Comparison of ENCODE assay signal across 8 mouse cellular contexts in the genomic region with DNA sequence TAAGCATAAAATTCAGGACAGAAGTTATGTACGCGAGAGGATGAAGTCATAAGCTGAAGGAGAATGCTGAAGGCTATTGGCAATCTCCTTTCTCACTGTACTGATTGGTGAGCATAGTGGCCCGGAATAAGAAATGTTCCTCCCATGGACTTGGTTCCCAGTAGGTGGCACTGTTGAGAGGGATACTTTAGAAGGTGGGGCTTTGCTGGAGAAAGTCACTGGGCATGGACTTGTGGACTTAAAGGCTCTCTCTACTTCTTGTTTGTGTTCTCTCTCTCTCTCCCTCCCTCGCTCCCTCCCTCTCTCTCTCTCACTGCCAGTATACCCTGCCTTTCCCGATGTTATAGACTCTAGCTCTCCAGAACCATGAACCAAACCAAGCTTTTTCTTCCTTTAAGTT. TPM values are rescaled to one million over a fixed set of nuclear protein-coding genes. Genes with fewer than 3 reads are reported as not detected.
DNase-seq lines count a peak whose midpoint lies in the region; ATAC-seq and TF ChIP-seq lines count a peak whose summit lies in the region.

No protein-coding gene starts in this region.

- no peak overlapping the region for H3K4me3 ChIP-seq in forebrain, embryonic 14.5 days (ENCODE audit: low read depth, low read length)
- H3K4me3 ChIP-seq in forebrain, embryonic 15.5 days, result no peak overlapping the region
- no peak overlapping the region for H3K4me3 ChIP-seq in spleen, adult 2 months (ENCODE audit: extremely low read depth, insufficient read depth, insufficient read length)

- TF ChIP-seq CTCF in spleen, adult 2 months (IDR thresholded peaks at IDR 0.05; ENCODE audit: extremely low read depth, insufficient read depth, insufficient read length, insufficient replicate concordance), result peak; percentile 17; the same call in 1 of the 2 replicates

- no peak overlapping the region for H3K27ac ChIP-seq in forebrain, embryonic 14.5 days (ENCODE audit: low read depth, low read length)
- H3K27ac ChIP-seq in forebrain, embryonic 15.5 days (replicated peaks), result no peak overlapping the region
- H3K27ac ChIP-seq in spleen, adult 2 months (ENCODE audit: insufficient read depth, low read length), result no peak overlapping the region

- H3K36me3 ChIP-seq in forebrain, embryonic 14.5 days (ENCODE audit: control insufficient read depth, insufficient read depth, low read length), result no peaks in the 10 kb centered on the region
- no peaks in the 10 kb centered on the region for H3K36me3 ChIP-seq in forebrain, embryonic 15.5 days
- H3K36me3 ChIP-seq in spleen, adult 2 months (ENCODE audit: control insufficient read depth, insufficient read depth, low read length), result no peaks in the 10 kb centered on the region

- H3K27me3 ChIP-seq in forebrain, embryonic 14.5 days (replicated peaks; ENCODE audit: control insufficient read depth, insufficient read depth, low read length), result no peaks in the 10 kb centered on the region
- no peaks in the 10 kb centered on the region for H3K27me3 ChIP-seq in forebrain, embryonic 15.5 days
- H3K27me3 ChIP-seq in spleen, adult 2 months (ENCODE audit: control insufficient read depth, insufficient read depth, low read length), result no peaks in the 10 kb centered on the region

- 42% methylated on average over 5 of the region's 5 CpGs for WGBS in forebrain, embryonic 14.5 days
- 41% methylated on average over 5 of the region's 5 CpGs for WGBS in forebrain, embryonic 15.5 days
- WGBS in spleen, adult 2 months, result 14% methylated on average over 5 of the region's 5 CpGs

- H3K4me2 ChIP-seq in forebrain, embryonic 14.5 days (ENCODE audit: low read length), result no peak overlapping the region
- H3K4me2 ChIP-seq in forebrain, embryonic 15.5 days (replicated peaks), result no peak overlapping the region

- ATAC-seq in forebrain, embryonic 14.5 days, result no peak
- ATAC-seq in forebrain, embryonic 15.5 days (replicated peaks), result no peak

- H3K9ac ChIP-seq in forebrain, embryonic 14.5 days (ENCODE audit: low read length), result no peak overlapping the region
- no peak overlapping the region for H3K9ac ChIP-seq in forebrain, embryonic 15.5 days (replicated peaks)

- DNase-seq in forebrain, embryonic 14.5 days (ENCODE audit: low spot score), result peak; percentile 72
- peak in 1 of 2 experiments; percentile 11 for DNase-seq in spleen, adult 2 months (ENCODE audit: low read depth in 1 of 2, low spot score in 2 of 2)
- DNase-seq in spleen, adult 12 weeks (ENCODE audit: low spot score), result no peak
- DNase-seq in c-Kit-positive CD71-negative TER-119-negative erythroid progenitor cells, embryonic 14.5 days (ENCODE audit: low read depth), result peak; percentile 47
- peak; percentile 38 to 47 for DNase-seq in kidney, adult 8-10 months
- DNase-seq in naive thymus-derived CD4-positive, alpha-beta T cell, adult 2 months (ENCODE audit: low read depth), result peak; percentile 76
- DNase-seq in natural killer cell, adult 2 months (ENCODE audit: low spot score in 2 of 2), result no peak

- peaks cover 14% of the 10 kb centered on the region for H3K4me1 ChIP-seq in forebrain, embryonic 14.5 days (ENCODE audit: control insufficient read depth, insufficient read depth, low read length)
- peaks cover 17% of the 10 kb centered on the region for H3K4me1 ChIP-seq in forebrain, embryonic 15.5 days
- no peaks in the 10 kb centered on the region for H3K4me1 ChIP-seq in spleen, adult 2 months (ENCODE audit: control insufficient read depth, insufficient read depth, insufficient read length)

- no peaks in the 10 kb centered on the region for H3K9me3 ChIP-seq in forebrain, embryonic 14.5 days (replicated peaks; ENCODE audit: control insufficient read depth, low read length)
- no peaks in the 10 kb centered on the region for H3K9me3 ChIP-seq in forebrain, embryonic 15.5 days

- TF ChIP-seq POLR2A in spleen, adult 2 months (IDR thresholded peaks at IDR 0.05; ENCODE audit: low read depth, low read length), result no peak

RNA-seq across cellular contexts. Expression of gene Aipl1, which starts 45.8 kb away (rescaled TPM):
- 0.09 TPM in 2 replicates for polyA plus RNA-seq in forebrain, embryonic 14.5 days (2014; fragmentation: Nextera tagmentation; extraction: Ambion mirVana)
- polyA plus RNA-seq in forebrain, embryonic 15.5 days (2015; fragmentation: Nextera tagmentation; extraction: Ambion mirVana), result 0.23 and 0.42 TPM in 2 replicates
- polyA plus RNA-seq in spleen, adult 2 months (2012; rRNA removed), result 0.12 and 0.19 TPM in 2 replicates

RNA-seq across cellular contexts. Expression of gene Pimreg, which starts 50.3 kb away (rescaled TPM):
- polyA plus RNA-seq in forebrain, embryonic 14.5 days (2014; fragmentation: Nextera tagmentation; extraction: Ambion mirVana), result 97.8 and 123 TPM in 2 replicates
- polyA plus RNA-seq in forebrain, embryonic 15.5 days (2015; fragmentation: Nextera tagmentation; extraction: Ambion mirVana), result 80.9 and 88.0 TPM in 2 replicates
- 1.5 and 2.2 TPM in 2 replicates for polyA plus RNA-seq in spleen, adult 2 months (2012; rRNA removed)

Comparison
In these comparisons a context has a peak if more than half of its experiments do, and no peak if none do; other contexts are left out.
1. DNase-seq: peak in forebrain, embryonic 14.5 days (single experiment), c-Kit-positive CD71-negative TER-119-negative erythroid progenitor cells, embryonic 14.5 days (single experiment), kidney, adult 8-10 months (2 of 2) and naive thymus-derived CD4-positive, alpha-beta T cell, adult 2 months (single experiment); none in spleen, adult 12 weeks (single experiment) and natural killer cell, adult 2 months (0 of 2).
2. RNA of gene Pimreg, which starts 50.3 kb away (polyA plus RNA-seq): 97.8 to 123 TPM in forebrain, embryonic 14.5 days and 80.9 to 88.0 TPM in forebrain, embryonic 15.5 days; 1.5 to 2.2 TPM in spleen, adult 2 months; every median in the first group is over 10 times any median in the second.